Mouse (Mus musculus) layer of hippocampus, postnatal 14 days (tissue): ENCODE results near the gene Ift81. TPM values are rescaled to one million over a fixed set of nuclear protein-coding genes. Genes with fewer than 3 reads are reported as not detected.

Source experiments
- DNase-seq, 2 experiments: peaks; one replicate each; pipeline ENCODE4 v3.0.0; 2021 to 2022; ENCODE audit warnings: low spot score in 2 of 2, mixed read lengths in 1 of 2
- total RNA-seq, 2 experiments: library from RNA; stranded (reverse); gene quantifications; 2 replicates each; pipeline ENCODE4 v1.2.3; 2021

The Ift81 gene
- total RNA-seq, 2 experiments from 2014 or later: 31.0 to 31.1 TPM

- DNase-seq: peak; percentile 87 to 93
Observed at GRCm38 (mm10) chr5:122627243-122627642, 12.9 kb upstream of the Ift81 start.

- no peak for DNase-seq
Observed at GRCm38 (mm10) chr5:122625565-122626252, 11.4 kb upstream of the Ift81 start.

DNA sequence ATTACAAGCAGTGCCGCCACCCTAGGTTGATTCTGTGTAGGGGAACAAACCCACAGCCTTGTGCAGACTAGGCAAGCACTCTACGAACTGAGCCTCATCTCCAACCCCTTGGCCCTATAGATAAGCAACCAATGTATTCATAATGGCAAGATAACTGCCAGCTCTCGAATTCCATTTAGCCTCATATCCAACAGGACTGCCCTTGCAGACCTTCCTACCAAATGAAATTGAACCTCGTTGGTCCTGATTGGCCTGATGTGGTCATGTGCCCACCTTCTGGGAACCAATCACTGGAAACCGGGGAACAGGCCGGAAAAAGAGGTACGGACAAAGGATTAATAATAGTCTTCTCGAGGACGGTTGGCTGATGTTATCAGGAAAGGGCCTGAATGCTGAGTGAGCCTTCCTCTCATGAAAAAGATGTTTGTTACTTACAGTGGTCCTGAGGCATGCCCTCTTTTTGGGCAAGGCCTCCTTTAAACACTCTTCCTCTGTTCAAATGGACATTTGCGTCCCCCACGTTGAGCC, 10.7 kb upstream of the Ift81 start:
- no peak for DNase-seq

DNA sequence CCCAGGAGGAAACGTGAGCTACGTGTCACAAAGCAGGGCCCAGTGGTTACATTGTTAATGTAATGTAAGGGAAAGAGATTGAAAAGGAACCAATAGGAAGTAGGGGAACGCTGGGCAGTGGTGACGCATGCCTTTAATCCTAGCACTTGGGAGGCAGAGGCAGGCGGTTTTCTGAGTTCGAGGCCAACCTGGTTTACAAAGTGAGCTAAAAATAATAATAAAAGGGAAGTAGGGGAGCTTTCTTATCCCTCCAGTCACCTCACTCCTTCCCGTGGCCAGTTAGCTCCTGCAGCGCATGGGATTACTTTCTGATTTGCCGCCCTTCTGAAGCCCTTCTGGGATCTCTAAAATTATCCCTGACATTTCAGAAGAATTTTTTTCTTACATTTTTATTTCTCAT, 9.5 kb upstream of the Ift81 start:
- DNase-seq: no peak

GRCm38 (mm10) chr5:122622526-122622925, 8.2 kb upstream of the Ift81 start:
- no peak for DNase-seq

DNA sequence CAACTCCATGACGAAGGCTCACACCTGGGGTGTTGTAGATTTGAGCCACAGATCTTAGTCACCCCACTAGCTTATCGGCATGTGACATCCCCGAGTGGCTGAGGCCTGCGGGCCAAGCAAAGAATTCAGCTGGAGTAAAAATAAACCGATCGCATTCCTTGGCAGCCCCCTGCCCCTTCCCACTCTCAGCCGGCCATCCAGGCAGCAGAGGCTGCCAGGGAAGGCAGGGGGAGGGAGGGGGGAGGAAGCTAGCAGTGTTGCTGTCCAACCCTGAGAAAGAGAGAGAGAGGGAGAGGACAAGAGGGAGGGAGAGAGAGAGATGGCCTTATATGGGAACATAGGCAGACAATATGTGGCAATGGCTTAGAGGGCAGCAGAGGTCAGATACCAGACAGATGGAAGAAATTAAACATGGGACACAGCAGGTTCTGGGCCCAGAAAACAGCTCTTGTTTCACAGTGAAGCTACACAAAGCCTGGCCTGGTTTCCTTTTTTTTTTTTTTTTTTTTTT, 7.1 kb upstream of the Ift81 start:
- no peak for DNase-seq

GRCm38 (mm10) chr5:122619686-122620296, 5.5 kb upstream of the Ift81 start:
- no peak for DNase-seq

GRCm38 (mm10) chr5:122617718-122618117, 3.4 kb upstream of the Ift81 start:
- DNase-seq: peak in 1 of 2 experiments; percentile 42

DNA sequence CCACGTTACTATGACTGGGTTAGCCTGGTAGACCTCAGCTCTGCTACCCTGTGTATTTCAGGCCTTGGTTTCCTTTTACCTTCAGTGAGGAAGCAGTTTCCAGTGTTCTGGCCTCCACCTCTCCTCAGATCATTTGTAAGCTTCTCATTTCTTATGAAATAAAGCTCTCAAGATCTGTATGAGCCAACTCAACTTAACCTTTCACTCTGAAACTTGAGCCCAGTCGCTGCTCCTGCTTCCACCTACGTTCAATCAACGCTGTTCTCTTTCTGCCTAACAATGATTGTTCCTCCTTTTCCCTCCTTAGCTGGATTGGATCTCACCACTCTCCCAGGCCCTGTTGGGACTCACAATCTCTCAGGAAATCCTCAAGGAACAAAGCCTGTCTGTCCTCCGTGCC, 2.7 kb downstream of the Ift81 start:
- no peak for DNase-seq

DNA sequence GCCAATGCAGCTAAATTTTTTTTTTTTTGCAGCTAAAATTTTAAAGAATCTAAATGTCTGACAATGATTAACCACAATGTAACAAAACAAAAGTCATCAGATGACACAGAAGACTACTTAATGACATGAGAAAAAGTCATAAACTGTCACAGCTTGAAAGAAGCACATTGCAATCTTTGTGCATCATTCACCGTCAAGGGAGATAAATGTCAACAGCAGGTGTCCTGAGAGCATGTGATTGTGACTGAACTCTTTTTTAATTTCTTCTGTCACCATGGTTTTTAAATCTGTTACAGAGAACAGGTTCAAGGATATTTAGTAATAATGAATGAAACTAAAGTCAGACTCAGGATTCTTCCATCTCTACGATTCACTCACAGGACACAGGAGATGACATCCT, 9.4 kb downstream of the Ift81 start:
- DNase-seq: no peak

DNA sequence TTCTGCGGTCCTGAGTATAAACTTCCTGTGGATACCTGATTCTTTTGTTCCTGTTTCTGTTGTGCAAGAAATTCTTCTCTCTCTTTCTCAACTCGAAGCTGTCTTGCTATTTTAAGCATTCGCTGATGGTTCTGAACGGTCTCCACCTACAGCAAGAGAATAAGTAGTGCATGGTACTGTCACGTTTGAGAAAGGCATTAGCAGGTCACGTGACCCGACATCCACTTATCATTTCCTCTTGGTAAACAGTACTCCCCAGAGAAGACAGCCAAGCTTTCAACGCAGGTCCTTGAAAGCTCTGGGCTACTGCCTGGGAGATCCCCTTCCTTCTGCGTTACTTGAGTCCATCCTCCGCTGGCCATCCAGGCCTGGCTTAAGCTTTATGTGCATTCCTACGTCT, 12.1 kb downstream of the Ift81 start:
- no peak for DNase-seq

GRCm38 (mm10) chr5:122595470-122595869, 18.8 kb downstream of the Ift81 start:
- no peak for DNase-seq

DNA sequence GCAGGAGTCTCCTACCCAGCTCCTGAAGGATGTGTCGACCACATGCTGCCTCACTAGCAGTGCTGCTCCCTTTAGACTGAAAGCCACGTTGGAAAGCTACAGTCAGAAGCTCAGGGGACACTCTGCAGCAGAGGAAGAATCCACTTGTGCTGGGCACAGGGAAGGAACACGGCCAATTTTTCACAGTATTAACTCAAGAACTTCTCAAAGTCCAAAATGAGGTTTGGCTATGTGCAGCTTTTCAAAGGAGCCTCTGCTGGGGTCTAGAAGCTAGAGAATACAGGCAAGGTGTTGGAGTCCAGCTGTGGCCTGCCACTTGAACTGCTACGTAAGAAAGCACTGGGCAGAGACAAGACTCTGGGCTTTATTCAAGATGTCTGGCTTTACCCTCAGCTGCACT, 24.4 kb downstream of the Ift81 start:
- DNase-seq: no peak

DNA sequence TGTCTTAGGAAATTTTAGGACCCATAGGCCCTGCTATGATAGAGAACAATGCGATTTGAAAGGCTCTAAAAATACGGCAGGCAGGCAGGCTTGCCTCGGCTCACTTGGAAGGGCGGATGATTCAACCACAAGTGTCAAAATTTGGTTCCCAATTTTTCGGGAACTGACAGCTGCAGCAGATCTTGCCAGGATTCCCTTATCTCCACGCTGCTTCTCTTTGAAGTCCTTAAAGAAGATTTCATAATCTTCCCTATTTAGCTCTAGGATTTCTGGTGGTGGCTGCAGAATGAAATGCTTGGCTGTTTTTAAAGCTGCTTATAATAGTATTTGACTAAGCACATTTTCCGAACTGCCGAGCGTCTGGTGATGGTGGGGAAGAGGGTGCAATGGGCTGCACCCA, 28.8 kb downstream of the Ift81 start:
- DNase-seq: peak in 1 of 2 experiments; percentile 52

GRCm38 (mm10) chr5:122584093-122584492, 30.2 kb downstream of the Ift81 start:
- no peak for DNase-seq

DNA sequence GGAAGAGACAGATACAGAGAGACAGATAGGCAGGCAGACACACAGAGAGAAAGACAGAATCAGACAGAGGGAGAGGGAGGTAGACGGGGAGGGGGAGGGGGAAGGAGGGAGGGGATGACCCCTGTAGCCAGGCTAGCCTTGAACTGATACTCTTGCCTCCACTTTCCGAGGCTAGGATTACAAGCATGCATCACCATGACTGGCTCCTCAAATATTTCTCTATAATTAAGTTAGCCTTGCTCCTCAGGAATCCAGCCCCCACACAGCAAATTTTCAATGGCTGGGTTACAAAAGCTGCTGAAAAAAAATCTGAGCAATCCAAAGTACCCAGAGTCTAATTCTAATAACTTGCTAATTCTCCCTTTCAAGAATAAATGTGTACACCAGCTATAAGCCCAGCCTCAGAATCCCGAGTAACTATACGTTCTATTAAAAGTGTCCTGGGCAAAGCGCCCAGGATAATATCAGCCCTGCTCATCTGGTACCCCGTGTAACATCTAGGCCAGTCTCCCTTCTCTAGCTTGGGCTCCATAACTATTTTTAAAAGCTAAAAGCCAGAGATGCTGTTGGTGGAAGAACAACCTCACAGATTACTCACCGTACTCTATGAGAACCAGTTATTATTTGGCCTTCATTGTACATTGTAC, 37.5 kb downstream of the Ift81 start:
- no peak for DNase-seq

- no peak for DNase-seq
Observed at GRCm38 (mm10) chr5:122572001-122572400, 42.3 kb downstream of the Ift81 start.

DNA sequence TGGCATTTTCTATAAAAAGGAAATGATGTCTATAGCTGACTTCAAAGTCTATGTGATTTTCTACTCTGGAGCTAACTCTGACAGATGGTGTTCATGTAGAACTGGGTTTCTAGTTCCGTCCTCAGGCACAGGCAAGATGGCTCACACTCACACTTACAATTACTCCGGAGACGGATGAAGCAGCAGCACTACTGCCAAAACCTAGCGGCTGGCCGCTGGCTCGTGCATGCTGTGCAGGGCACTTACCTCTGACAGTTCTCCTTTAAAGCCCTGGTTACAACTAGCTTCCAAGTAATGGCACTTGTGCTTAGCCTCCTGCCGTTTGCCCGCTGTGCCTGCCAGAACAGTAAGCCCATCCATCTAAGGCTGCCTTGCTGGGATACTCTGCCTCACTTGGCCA, 47.7 kb downstream of the Ift81 start:
- DNase-seq: peak; percentile 33 to 63

- DNase-seq: no peak
Observed at GRCm38 (mm10) chr5:122560654-122561053, 53.7 kb downstream of the Ift81 start.

GRCm38 (mm10) chr5:122558127-122558526, 56.2 kb downstream of the Ift81 start:
- DNase-seq: peak in 1 of 2 experiments; percentile 22

- no peak for DNase-seq
Observed at GRCm38 (mm10) chr5:122555107-122555506, 59.2 kb downstream of the Ift81 start.

DNA sequence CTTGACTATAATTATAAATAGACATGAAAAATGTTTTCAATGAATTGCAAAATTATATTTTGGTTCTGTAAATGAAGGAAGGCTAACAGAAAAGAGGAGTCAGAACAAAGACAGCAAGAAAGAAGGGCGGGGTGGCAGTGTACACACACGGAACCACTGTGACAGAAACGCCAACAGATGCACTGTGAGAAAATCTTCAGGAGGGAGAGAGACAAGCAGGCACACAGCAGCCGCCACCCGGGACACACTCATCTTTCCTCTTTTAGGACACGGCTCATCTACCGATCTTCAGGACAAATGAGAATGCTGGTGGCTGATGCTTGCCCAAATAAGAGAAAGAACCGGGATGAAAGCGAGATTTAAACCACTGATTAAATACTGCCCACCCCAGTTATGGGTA, 61.7 kb downstream of the Ift81 start:
- no peak for DNase-seq
